In genomic region chr3:35547696-35548095, GRCm38 (mm10) we compare ENCODE assay signal across 20 mouse cellular contexts.
A peak's percentile ranks its signal among the peaks of the same experiment; 100 is the strongest.
DNase-seq lines count a peak whose midpoint lies in the region; ATAC-seq lines count a peak whose summit lies in the region.
"Had no signal": no experiment of that assay in that cellular context is flagged by ENCODE, and none has a peak within 500 bp of the region (broad histone marks: within the 10 kb centered on the region; RNA-seq: fewer than 3 reads in every experiment).

No protein-coding gene starts in this region.

- no peak overlapping the region for H3K4me3 ChIP-seq in embryonic facial prominence, embryonic 11.5 days (ENCODE audit: low read depth, low read length)
- H3K4me3 ChIP-seq in embryonic facial prominence, embryonic 10.5 days, result no peak overlapping the region
- H3K4me3 ChIP-seq: embryonic facial prominence, embryonic 15.5 days; erythroblast, embryonic 14.5 days; forebrain, embryonic 10.5 days; hindbrain, embryonic 12.5 days had no signal

- H3K4me2 ChIP-seq in embryonic facial prominence, embryonic 11.5 days (ENCODE audit: low read depth, low read length), result no peak overlapping the region
- H3K4me2 ChIP-seq: embryonic facial prominence, embryonic 15.5 days; hindbrain, embryonic 12.5 days had no signal

- no peak overlapping the region for H3K9ac ChIP-seq in embryonic facial prominence, embryonic 11.5 days (replicated peaks; ENCODE audit: low read length)
- H3K9ac ChIP-seq: embryonic facial prominence, embryonic 15.5 days; hindbrain, embryonic 12.5 days had no signal

- H3K36me3 ChIP-seq in embryonic facial prominence, embryonic 11.5 days (replicated peaks; ENCODE audit: control insufficient read depth, insufficient read depth, low read depth, low read length), result no peaks in the 10 kb centered on the region
- H3K36me3 ChIP-seq in embryonic facial prominence, embryonic 10.5 days (replicated peaks), result no peaks in the 10 kb centered on the region
- H3K36me3 ChIP-seq: embryonic facial prominence, embryonic 15.5 days; forebrain, embryonic 10.5 days; hindbrain, embryonic 12.5 days had no signal

- H3K9me3 ChIP-seq in embryonic facial prominence, embryonic 11.5 days (replicated peaks; ENCODE audit: control insufficient read depth, low read length), result no peaks in the 10 kb centered on the region
- H3K9me3 ChIP-seq in embryonic facial prominence, embryonic 10.5 days, result no peaks in the 10 kb centered on the region
- H3K9me3 ChIP-seq: embryonic facial prominence, embryonic 15.5 days; forebrain, embryonic 10.5 days; hindbrain, embryonic 12.5 days had no signal

- H3K4me1 ChIP-seq in embryonic facial prominence, embryonic 11.5 days (ENCODE audit: control insufficient read depth, insufficient read depth, low read length), result no peaks in the 10 kb centered on the region
- H3K4me1 ChIP-seq in embryonic facial prominence, embryonic 10.5 days, result peaks cover 4% of the 10 kb centered on the region; the same call in 1 of the 2 replicates
- H3K4me1 ChIP-seq: embryonic facial prominence, embryonic 15.5 days; forebrain, embryonic 10.5 days; hindbrain, embryonic 12.5 days had no signal

- no peak for ATAC-seq in embryonic facial prominence, embryonic 11.5 days (replicated peaks; ENCODE audit: insufficient number of reproducible peaks, low FRiP score, low TSS enrichment, low read depth)
- ATAC-seq: forebrain, embryonic 14.5 days; hindbrain, embryonic 16.5 days had no signal

- H3K27me3 ChIP-seq in embryonic facial prominence, embryonic 11.5 days (ENCODE audit: control insufficient read depth, insufficient read depth, low read length), result no peaks in the 10 kb centered on the region
- H3K27me3 ChIP-seq in embryonic facial prominence, embryonic 10.5 days (replicated peaks; ENCODE audit: low read depth, poor library complexity, severe bottlenecking), result no peaks in the 10 kb centered on the region
- H3K27me3 ChIP-seq: embryonic facial prominence, embryonic 15.5 days; hindbrain, embryonic 12.5 days had no signal

- peak; percentile 53 for DNase-seq in embryonic facial prominence, embryonic 11.5 days (ENCODE audit: low spot score)
- no peak for DNase-seq in embryonic facial prominence, embryonic 10.5 days (ENCODE audit: low spot score)
- DNase-seq in embryo, embryonic 11.5 days (ENCODE audit: low read depth, low spot score), result peak; percentile 1
- peak; percentile 1 for DNase-seq in hindlimb bud, embryonic 11.5 days (ENCODE audit: extremely low spot score, low read depth, low spot score)
- peak; percentile 25 for DNase-seq in mesoderm, embryonic 11.5 days (ENCODE audit: low read depth, low spot score)
- no peak for DNase-seq in ovary, adult 18-20 months (ENCODE audit: low spot score)
- no peak for DNase-seq in c-Kit-positive CD71-positive TER-119-positive erythroid progenitor cells, embryonic 14.5 days (ENCODE audit: low spot score)
- DNase-seq: adrenal gland, adult 2 months; adrenal gland, postnatal 25 days; cerebellum, adult 2 months; cerebellum, postnatal 14 days; heart, postnatal 10 days; heart, postnatal 4 days; kidney, adult 11 months had no signal

- no peak overlapping the region for H3K27ac ChIP-seq in embryonic facial prominence, embryonic 11.5 days (replicated peaks; ENCODE audit: low read depth, low read length)
- no peak overlapping the region for H3K27ac ChIP-seq in embryonic facial prominence, embryonic 10.5 days (replicated peaks)
- H3K27ac ChIP-seq: embryonic facial prominence, embryonic 15.5 days; forebrain, embryonic 10.5 days; hindbrain, embryonic 12.5 days had no signal

Comparison
In these comparisons a context has a peak if more than half of its experiments do, and no peak if none do; other contexts are left out.
1. DNase-seq: peak in embryonic facial prominence, embryonic 11.5 days (single experiment), embryo, embryonic 11.5 days (single experiment), hindlimb bud, embryonic 11.5 days (single experiment) and mesoderm, embryonic 11.5 days (single experiment); none in embryonic facial prominence, embryonic 10.5 days (single experiment), ovary, adult 18-20 months (single experiment) and c-Kit-positive CD71-positive TER-119-positive erythroid progenitor cells, embryonic 14.5 days (single experiment).